Mouse (Mus musculus) limb, embryonic 15.5 days (tissue): ENCODE results near the gene Fam78a. TPM values are rescaled to one million over a fixed set of nuclear protein-coding genes. Genes with fewer than 3 reads are reported as not detected.
A peak's percentile ranks its signal among the peaks of the same experiment; 100 is the strongest.

Experiments
- ATAC-seq: fragments of 200-750 bp; cut with Nextera tagmentation; 2 replicates; pipeline ENCODE4 v1.8.0; 2017; ENCODE audit warnings: low read depth, moderate TSS enrichment; ENCODE audit not compliant: insufficient number of reproducible peaks, low FRiP score, low TSS enrichment
- H3K27ac ChIP-seq: fragments of 300-500 bp; sonication (generic); 2 replicates; pipeline ENCODE4 v1.5.1; 2015; ENCODE audit warnings: moderate library complexity, mild to moderate bottlenecking, inconsistent platforms
- H3K27me3 ChIP-seq: fragments of 300-500 bp; sonication (generic); 2 replicates; pipeline ENCODE4 v1.6.1; 2015; ENCODE audit warnings: inconsistent platforms
- H3K36me3 ChIP-seq: fragments of 300-500 bp; sonication (generic); 2 replicates; pipeline ENCODE4 v1.6.1; 2015; ENCODE audit warnings: inconsistent platforms
- H3K4me1 ChIP-seq: fragments of 300-500 bp; sonication (generic); 2 replicates; pipeline ENCODE4 v1.6.1; 2015; ENCODE audit warnings: inconsistent platforms
- H3K4me2 ChIP-seq: fragments of 300-500 bp; sonication (generic); 2 replicates; pipeline ENCODE4 v1.6.1; 2015; ENCODE audit warnings: mild to moderate bottlenecking, inconsistent platforms
- H3K4me3 ChIP-seq: fragments of 300-500 bp; sonication (generic); 2 replicates; pipeline ENCODE4 v1.5.1; 2015; ENCODE audit warnings: mild to moderate bottlenecking, inconsistent platforms
- H3K9ac ChIP-seq: fragments of 300-500 bp; sonication (generic); 2 replicates; pipeline ENCODE4 v1.6.1; 2015; ENCODE audit warnings: inconsistent platforms
- H3K9me3 ChIP-seq: fragments of 300-500 bp; sonication (generic); 2 replicates; pipeline ENCODE4 v1.6.1; 2016; ENCODE audit warnings: inconsistent platforms
- WGBS: fragments of 180-500 bp; shearing (Covaris S2); methylation state at CpG from one replicate; pipeline ENCODE4 v1.1.7; 2015; 5-methylcytosine and 5-hydroxymethylcytosine counted together
- polyA plus RNA-seq: library from polyadenylated mRNA; unstranded; fragments of >200 nt; fragmentation: Nextera tagmentation; extraction: Ambion mirVana; gene quantifications from 2 replicates; pipeline ENCODE4 v1.2.1, GENCODE M21; 2015

The Fam78a gene
- polyA plus RNA-seq, 1 experiment from 2014 or later, result 4.1 TPM

- H3K27me3 ChIP-seq, result no peaks in the 10 kb centered on the region; the same call in 1 of the 2 replicates
- 84% methylated on average over 7 of the region's 7 CpGs for WGBS
Measured at GRCm38 (mm10) chr2:32094001-32094707, 9.5 kb upstream of the Fam78a start.

DNA sequence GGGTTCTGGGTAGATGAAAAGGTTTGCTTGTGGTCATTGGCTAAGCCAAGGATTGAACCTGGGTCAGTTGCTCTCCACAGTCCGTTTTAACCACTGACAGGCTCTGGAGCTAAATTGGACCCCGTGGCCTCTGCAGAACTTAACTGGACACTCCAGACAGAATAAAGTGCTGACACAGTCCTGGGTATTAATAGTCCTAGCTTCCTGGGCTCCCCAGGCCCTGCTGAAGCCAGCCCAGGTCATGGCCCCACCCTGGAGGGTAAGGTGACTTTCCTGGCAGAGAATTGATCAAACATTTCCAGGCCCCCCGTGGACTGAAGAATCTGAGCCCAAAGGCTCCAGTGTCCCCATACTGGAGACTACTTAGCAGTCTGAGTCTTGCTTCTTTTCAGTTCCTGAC, 7.3 kb upstream of the Fam78a start:
- no peak overlapping the region for H3K27ac ChIP-seq
- no peak overlapping the region for H3K4me3 ChIP-seq
- H3K4me2 ChIP-seq, result no peak overlapping the region
- H3K4me1 ChIP-seq, result peaks cover 25% of the 10 kb centered on the region
- no peaks in the 10 kb centered on the region for H3K36me3 ChIP-seq
- WGBS, result 61% methylated on average over 3 of the region's 3 CpGs
- peaks cover 16% of the 10 kb centered on the region for H3K27me3 ChIP-seq
- no peak for ATAC-seq
- no peaks in the 10 kb centered on the region for H3K9me3 ChIP-seq
- H3K9ac ChIP-seq, result no peak overlapping the region

More at GRCm38 (mm10) chr2:32094001-32094707, 9.5 kb upstream of the Fam78a start:
- Histone ChIP-seq H3K27ac (no peak overlapping the region), H3K4me2 (no peak overlapping the region), H3K4me1 (peaks cover 13% of the 10 kb centered on the region), H3K4me3 (no peak overlapping the region), H3K36me3 (no peaks in the 10 kb centered on the region; the same call in 1 of the 2 replicates), H3K9me3 (no peaks in the 10 kb centered on the region), H3K9ac (no peak overlapping the region)
- no peak for ATAC-seq

DNA sequence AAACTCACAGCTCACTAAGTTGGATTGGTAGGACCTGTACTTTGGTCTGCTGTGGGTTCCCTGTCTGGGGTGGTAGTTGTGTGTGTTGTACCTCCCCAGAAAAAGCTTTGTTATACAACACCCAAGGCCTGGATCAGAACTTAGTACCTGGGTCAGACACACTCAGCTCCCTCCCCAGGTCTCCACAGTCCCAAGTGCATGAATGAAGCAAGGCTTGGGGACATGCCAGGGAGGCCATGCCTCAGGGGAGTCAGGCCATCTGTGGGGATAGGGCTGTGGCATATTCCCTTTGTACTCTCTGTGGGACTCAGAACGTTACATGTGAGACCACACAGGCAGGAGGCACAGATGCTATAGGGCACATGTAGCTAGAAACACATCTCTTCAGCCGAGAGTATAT, 5.5 kb upstream of the Fam78a start:
- no peak overlapping the region for H3K27ac ChIP-seq
- ATAC-seq, result no peak
- H3K9me3 ChIP-seq, result no peaks in the 10 kb centered on the region
- no peak overlapping the region for H3K4me3 ChIP-seq
- no peak overlapping the region for H3K4me2 ChIP-seq
- H3K4me1 ChIP-seq, result peaks cover 14% of the 10 kb centered on the region
- 67% methylated on average over 2 of the region's 2 CpGs for WGBS
- H3K36me3 ChIP-seq, result no peaks in the 10 kb centered on the region
- H3K9ac ChIP-seq, result no peak overlapping the region
- H3K27me3 ChIP-seq, result peaks cover 34% of the 10 kb centered on the region

- Histone ChIP-seq H3K9ac (no peak overlapping the region), H3K9me3 (no peaks in the 10 kb centered on the region), H3K4me3 (no peak overlapping the region), H3K4me2 (no peak overlapping the region), H3K27me3 (peaks cover 38% of the 10 kb centered on the region), H3K27ac (no peak overlapping the region), H3K36me3 (no peaks in the 10 kb centered on the region), H3K4me1 (peaks cover 14% of the 10 kb centered on the region)
- WGBS, result 69% methylated on average over 3 of the region's 3 CpGs
- ATAC-seq, result no peak
Measured at GRCm38 (mm10) chr2:32089606-32090005, 4.9 kb upstream of the Fam78a start.

- H3K27me3 ChIP-seq, result peaks cover 49% of the 10 kb centered on the region
- ATAC-seq, result no peak
- WGBS, result 5% methylated on average over 35 of the region's 35 CpGs
Measured at GRCm38 (mm10) chr2:32088372-32088981, 3.8 kb upstream of the Fam78a start.

DNA sequence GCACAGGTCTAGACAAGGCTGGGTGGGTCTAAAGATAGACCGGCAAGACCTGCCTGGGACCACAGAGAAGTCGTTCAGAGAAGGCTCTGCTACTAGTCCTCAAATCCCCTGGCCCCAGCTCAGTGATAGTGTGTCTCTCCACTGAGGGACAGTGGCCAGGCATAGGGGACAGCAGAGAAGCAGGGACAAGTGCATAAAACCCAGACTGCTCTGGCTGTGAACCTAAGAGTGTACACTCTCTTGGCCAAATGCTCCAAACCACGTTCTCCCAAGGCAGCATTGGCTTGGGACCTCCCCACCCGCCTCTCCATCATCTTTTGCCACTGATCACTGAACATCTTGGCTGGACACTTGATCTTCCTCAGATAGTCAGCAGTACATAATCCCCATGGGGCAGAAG, 2.9 kb upstream of the Fam78a start:
- 49% methylated on average over 4 of the region's 4 CpGs for WGBS
- no peak for ATAC-seq
- Histone ChIP-seq H3K27ac (no peak overlapping the region), H3K36me3 (no peaks in the 10 kb centered on the region), H3K4me2 (no peak overlapping the region), H3K4me3 (no peak overlapping the region), H3K4me1 (peaks cover 30% of the 10 kb centered on the region), H3K27me3 (peaks cover 58% of the 10 kb centered on the region), H3K9ac (no peak overlapping the region), H3K9me3 (no peaks in the 10 kb centered on the region)

More at GRCm38 (mm10) chr2:32088372-32088981, 3.8 kb upstream of the Fam78a start:
- Histone ChIP-seq H3K9ac (peak overlapping the region; percentile 31; the same call in 1 of the 2 replicates), H3K4me1 (peaks cover 25% of the 10 kb centered on the region), H3K4me2 (peak overlapping the region; percentile 57), H3K36me3 (no peaks in the 10 kb centered on the region), H3K27ac (peak overlapping the region; percentile 6; the same call in 1 of the 2 replicates), H3K9me3 (no peaks in the 10 kb centered on the region), H3K4me3 (peak overlapping the region; percentile 28)

DNA sequence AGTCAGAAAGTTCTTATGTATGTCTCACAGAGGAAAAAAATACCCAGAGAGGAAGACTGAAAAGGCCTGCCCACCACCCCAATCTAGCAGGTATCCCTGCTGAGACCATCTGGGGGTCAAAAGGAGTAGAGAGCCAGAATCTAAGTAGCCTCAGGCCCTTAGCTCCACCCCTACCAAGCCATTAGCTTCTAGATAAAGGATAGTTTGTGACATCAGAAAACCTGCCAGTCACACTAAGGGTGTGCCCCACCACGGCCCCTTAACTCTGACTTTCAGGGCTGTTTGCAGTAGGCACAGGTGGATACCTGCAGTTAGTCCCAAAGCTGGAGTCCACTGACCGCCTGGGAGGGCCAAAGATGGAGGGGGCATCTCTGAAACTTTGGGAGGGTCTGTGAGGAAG, 574 bp upstream of the Fam78a start:
- ATAC-seq, result no peak
- Histone ChIP-seq H3K4me1 (peaks cover 30% of the 10 kb centered on the region), H3K36me3 (no peaks in the 10 kb centered on the region), H3K9me3 (no peaks in the 10 kb centered on the region), H3K27ac (no peak overlapping the region), H3K4me3 (no peak overlapping the region), H3K4me2 (no peak overlapping the region), H3K9ac (no peak overlapping the region), H3K27me3 (peaks cover 78% of the 10 kb centered on the region)
- WGBS, result 71% methylated on average over 2 of the region's 2 CpGs

- ATAC-seq, result no peak
- peaks cover 78% of the 10 kb centered on the region for H3K27me3 ChIP-seq
Measured at GRCm38 (mm10) chr2:32084872-32085199, 179 bp upstream of the Fam78a start.

DNA sequence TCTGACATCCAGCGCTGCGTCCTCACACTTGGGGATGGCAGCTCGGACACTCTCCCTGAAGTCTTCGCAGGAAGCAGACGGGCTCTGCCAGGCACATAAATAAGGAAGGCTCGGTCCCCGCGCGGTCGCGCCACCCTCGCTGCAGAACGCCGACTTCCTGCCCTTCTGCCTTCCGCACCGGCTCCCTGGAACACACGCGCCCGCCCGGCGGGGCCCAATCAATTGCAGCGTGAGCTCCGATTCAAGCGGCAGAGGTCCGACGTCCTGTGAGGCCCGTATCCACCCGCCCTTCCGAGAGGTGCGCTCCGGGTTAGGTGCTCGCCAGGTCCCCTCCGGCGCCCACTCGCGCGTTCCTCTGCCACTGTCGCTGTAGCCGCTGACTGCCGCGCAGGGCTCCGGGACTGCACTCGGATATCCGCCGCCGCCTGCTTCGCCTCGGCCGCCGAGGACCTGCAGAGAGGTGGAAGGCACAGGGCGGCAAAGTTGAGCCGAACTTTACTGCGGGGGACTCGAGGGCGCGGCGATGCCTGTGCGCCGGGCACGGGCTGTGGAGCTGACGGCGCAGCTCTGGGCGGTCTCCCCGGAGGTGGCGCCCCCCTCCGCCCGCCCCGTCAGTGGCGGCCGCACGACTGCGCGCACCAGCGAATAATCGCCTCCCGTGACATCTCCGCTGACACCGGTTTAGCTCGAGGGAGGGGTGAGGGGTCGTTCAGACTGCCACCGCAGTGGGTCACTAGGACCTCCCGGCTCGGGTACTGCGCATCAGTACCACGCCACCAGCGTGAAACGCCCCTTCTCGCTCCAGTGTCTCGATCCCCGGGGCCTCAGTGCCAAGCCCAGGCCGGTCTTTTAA, 1.3 kb downstream of the Fam78a start:
- H3K27me3 ChIP-seq, result peaks cover 76% of the 10 kb centered on the region
- H3K27ac ChIP-seq, result no peak overlapping the region
- H3K9ac ChIP-seq, result peak overlapping the region; percentile 35
- H3K4me3 ChIP-seq, result peak overlapping the region; percentile 63
- H3K4me2 ChIP-seq, result peak overlapping the region; percentile 99
- no peak for ATAC-seq
- under 1% methylated on average over 90 of the region's 91 CpGs for WGBS
- no peaks in the 10 kb centered on the region for H3K9me3 ChIP-seq
- peaks cover 20% of the 10 kb centered on the region for H3K4me1 ChIP-seq
- no peaks in the 10 kb centered on the region for H3K36me3 ChIP-seq

More at GRCm38 (mm10) chr2:32084872-32085199, 179 bp upstream of the Fam78a start:
- H3K4me3 ChIP-seq, result peak overlapping the region; percentile 63
- H3K4me2 ChIP-seq, result peak overlapping the region; percentile 99
- H3K9ac ChIP-seq, result no peak overlapping the region
- H3K9me3 ChIP-seq, result no peaks in the 10 kb centered on the region
- WGBS, result 21% methylated on average over 2 of the region's 2 CpGs
- no peaks in the 10 kb centered on the region for H3K36me3 ChIP-seq
- no peak overlapping the region for H3K27ac ChIP-seq
- peaks cover 30% of the 10 kb centered on the region for H3K4me1 ChIP-seq

DNA sequence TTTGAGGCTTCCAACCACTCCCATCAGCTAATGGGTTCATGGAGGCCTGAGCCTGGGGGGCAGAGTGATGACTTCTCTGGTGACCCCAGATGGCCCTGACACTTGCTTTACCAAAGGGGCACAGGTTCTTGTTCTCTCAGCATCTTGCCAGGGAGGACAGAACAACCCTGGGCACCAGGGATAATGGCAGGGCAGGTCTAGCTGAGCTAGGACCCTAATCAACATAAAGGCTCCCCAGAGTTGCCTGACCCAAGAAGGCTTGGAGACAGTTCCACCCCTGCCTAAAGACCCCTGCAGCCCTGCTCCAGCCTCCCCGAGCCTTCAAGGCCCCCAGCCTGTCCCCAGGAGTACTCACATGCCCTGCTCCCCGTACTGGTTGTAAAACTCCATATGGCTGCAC, 2.4 kb downstream of the Fam78a start:
- 10% methylated on average over 2 of the region's 2 CpGs for WGBS
- Histone ChIP-seq H3K36me3 (no peaks in the 10 kb centered on the region), H3K4me1 (peaks cover 16% of the 10 kb centered on the region), H3K9ac (no peak overlapping the region), H3K27me3 (peaks cover 65% of the 10 kb centered on the region), H3K27ac (no peak overlapping the region), H3K4me3 (peak overlapping the region; percentile 63), H3K9me3 (no peaks in the 10 kb centered on the region), H3K4me2 (peak overlapping the region; percentile 99)
- ATAC-seq, result no peak

- peaks cover 57% of the 10 kb centered on the region for H3K27me3 ChIP-seq
- no peak overlapping the region for H3K9ac ChIP-seq
- no peaks in the 10 kb centered on the region for H3K36me3 ChIP-seq
- ATAC-seq, result no peak
- H3K4me1 ChIP-seq, result peaks cover 16% of the 10 kb centered on the region
- no peak overlapping the region for H3K27ac ChIP-seq
- H3K4me2 ChIP-seq, result peak overlapping the region; percentile 12; the same call in 1 of the 2 replicates
- peak overlapping the region; percentile 63 for H3K4me3 ChIP-seq
- no peaks in the 10 kb centered on the region for H3K9me3 ChIP-seq
- WGBS, result 82% methylated on average over 14 of the region's 14 CpGs
Measured at GRCm38 (mm10) chr2:32081296-32081929, 3.2 kb downstream of the Fam78a start.
